Mouse (Mus musculus): ENCODE data around the gene Gpr6. TPM values are rescaled to one million over a fixed set of nuclear protein-coding genes. Genes with fewer than 3 reads are reported as not detected.

Gpr6 gene
- not detected in 2 replicates for polyA plus RNA-seq (2014; fragmentation: Nextera tagmentation; extraction: Ambion mirVana)

GRCm38 (mm10) chr10:41072116-41072515 lies at the start of gene Gpr6:
Gene Gpr6 (minus strand): TSS chr10:41072285.
- Histone ChIP-seq H3K9ac (ENCODE audit: low read length) (no peak within 1 kb of the TSS), H3K9me3 (ENCODE audit: control insufficient read depth, low read length) (no peaks in the 10 kb centered on the region), H3K4me1 (ENCODE audit: control insufficient read depth in 2 of 2, insufficient read depth in 2 of 2, low read length in 2 of 2) (peaks cover 2 to 5% of the 10 kb centered on the region in 2 experiments; a peak in 3 of 4 replicates), H3K36me3 (ENCODE audit: control insufficient read depth, insufficient read depth, low read length) (no peaks in the 10 kb centered on the region), H3K27ac (replicated peaks in 1 of 2; ENCODE audit: control insufficient read depth in 1 of 2, insufficient read depth in 1 of 2, low read depth in 2 of 2, low read length in 2 of 2) (no peak within 1 kb of the TSS), H3K4me2 (ENCODE audit: low read length) (peak within 1 kb of the TSS; percentile 48), H3K4me3 (ENCODE audit: control insufficient read depth in 1 of 2, insufficient read depth in 1 of 2, low read depth in 1 of 2, low read length in 2 of 2) (0 out of 4 replicates have a peak within 1 kb of the TSS, but pooled peaks of 1 of the 2 experiments have one; percentile 19), H3K27me3 (ENCODE audit: control insufficient read depth, insufficient read depth, low read length) (peaks cover 46% of the 10 kb centered on the region)
- no peak for ATAC-seq (ENCODE audit: insufficient number of reproducible peaks, insufficient read depth, low FRiP score, low read depth)
- 1% methylated on average over 23 of the region's 23 CpGs for WGBS

GRCm38 (mm10) chr10:41100060-41100459 lies 28.0 kb upstream of the Gpr6 start:
- Histone ChIP-seq H3K9ac (ENCODE audit: low read length) (no peak overlapping the region), H3K9me3 (ENCODE audit: control insufficient read depth, low read length) (no peaks in the 10 kb centered on the region), H3K27ac (replicated peaks in 1 of 2; ENCODE audit: control insufficient read depth in 1 of 2, insufficient read depth in 1 of 2, low read depth in 2 of 2, low read length in 2 of 2) (no peak overlapping the region), H3K27me3 (ENCODE audit: control insufficient read depth, insufficient read depth, low read length) (no peaks in the 10 kb centered on the region), H3K4me1 (ENCODE audit: control insufficient read depth in 2 of 2, insufficient read depth in 2 of 2, low read length in 2 of 2) (no peaks in the 10 kb centered on the region), H3K4me3 (ENCODE audit: control insufficient read depth in 1 of 2, insufficient read depth in 1 of 2, low read depth in 1 of 2, low read length in 2 of 2) (no peak overlapping the region), H3K4me2 (ENCODE audit: low read length) (no peak overlapping the region), H3K36me3 (ENCODE audit: control insufficient read depth, insufficient read depth, low read length) (no peaks in the 10 kb centered on the region)
- 75% methylated on average over 2 of the region's 2 CpGs for WGBS
- no peak for ATAC-seq (ENCODE audit: insufficient number of reproducible peaks, insufficient read depth, low FRiP score, low read depth)

GRCm38 (mm10) chr10:41098137-41098536 lies 26.1 kb upstream of the Gpr6 start:
- Histone ChIP-seq H3K27ac (replicated peaks in 1 of 2; ENCODE audit: control insufficient read depth in 1 of 2, insufficient read depth in 1 of 2, low read depth in 2 of 2, low read length in 2 of 2) (no peak overlapping the region), H3K9me3 (ENCODE audit: control insufficient read depth, low read length) (no peaks in the 10 kb centered on the region), H3K9ac (ENCODE audit: low read length) (no peak overlapping the region), H3K27me3 (ENCODE audit: control insufficient read depth, insufficient read depth, low read length) (no peaks in the 10 kb centered on the region), H3K36me3 (ENCODE audit: control insufficient read depth, insufficient read depth, low read length) (no peaks in the 10 kb centered on the region), H3K4me2 (ENCODE audit: low read length) (no peak overlapping the region), H3K4me1 (ENCODE audit: control insufficient read depth in 2 of 2, insufficient read depth in 2 of 2, low read length in 2 of 2) (no peaks in the 10 kb centered on the region), H3K4me3 (ENCODE audit: control insufficient read depth in 1 of 2, insufficient read depth in 1 of 2, low read depth in 1 of 2, low read length in 2 of 2) (no peak overlapping the region)
- ATAC-seq (ENCODE audit: insufficient number of reproducible peaks, insufficient read depth, low FRiP score, low read depth) = no peak
- WGBS = 77% methylated on average over 6 of the region's 6 CpGs

GRCm38 (mm10) chr10:41088852-41089251 lies 16.8 kb upstream of the Gpr6 start:
- Histone ChIP-seq H3K4me2 (ENCODE audit: low read length) (no peak overlapping the region), H3K9me3 (ENCODE audit: control insufficient read depth, low read length) (no peaks in the 10 kb centered on the region), H3K9ac (ENCODE audit: low read length) (no peak overlapping the region), H3K27me3 (ENCODE audit: control insufficient read depth, insufficient read depth, low read length) (no peaks in the 10 kb centered on the region), H3K4me3 (ENCODE audit: control insufficient read depth in 1 of 2, insufficient read depth in 1 of 2, low read depth in 1 of 2, low read length in 2 of 2) (no peak overlapping the region), H3K27ac (replicated peaks in 1 of 2; ENCODE audit: control insufficient read depth in 1 of 2, insufficient read depth in 1 of 2, low read depth in 2 of 2, low read length in 2 of 2) (no peak overlapping the region), H3K4me1 (ENCODE audit: control insufficient read depth in 2 of 2, insufficient read depth in 2 of 2, low read length in 2 of 2) (no peaks in the 10 kb centered on the region), H3K36me3 (ENCODE audit: control insufficient read depth, insufficient read depth, low read length) (no peaks in the 10 kb centered on the region)
- WGBS = 44% methylated on average over 7 of the region's 7 CpGs
- ATAC-seq (ENCODE audit: insufficient number of reproducible peaks, insufficient read depth, low FRiP score, low read depth) = no peak

GRCm38 (mm10) chr10:41071696-41072095 lies 389 bp downstream of the Gpr6 start:
- H3K4me2 ChIP-seq (ENCODE audit: low read length) = peak overlapping the region; percentile 48
- H3K4me3 ChIP-seq (ENCODE audit: control insufficient read depth in 1 of 2, insufficient read depth in 1 of 2, low read depth in 1 of 2, low read length in 2 of 2) = no peak overlapping the region
- no peaks in the 10 kb centered on the region for H3K36me3 ChIP-seq (ENCODE audit: control insufficient read depth, insufficient read depth, low read length)
- peaks cover 2 to 5% of the 10 kb centered on the region in 2 experiments; a peak in 3 of 4 replicates for H3K4me1 ChIP-seq (ENCODE audit: control insufficient read depth in 2 of 2, insufficient read depth in 2 of 2, low read length in 2 of 2)
- 3% methylated on average over 11 of the region's 11 CpGs for WGBS
- H3K9me3 ChIP-seq (ENCODE audit: control insufficient read depth, low read length) = no peaks in the 10 kb centered on the region
- no peak for ATAC-seq (ENCODE audit: insufficient number of reproducible peaks, insufficient read depth, low FRiP score, low read depth)
- H3K27me3 ChIP-seq (ENCODE audit: control insufficient read depth, insufficient read depth, low read length) = peaks cover 46% of the 10 kb centered on the region
- H3K9ac ChIP-seq (ENCODE audit: low read length) = no peak overlapping the region
- no peak overlapping the region for H3K27ac ChIP-seq (replicated peaks in 1 of 2; ENCODE audit: control insufficient read depth in 1 of 2, insufficient read depth in 1 of 2, low read depth in 2 of 2, low read length in 2 of 2)

- Histone ChIP-seq H3K27ac (replicated peaks in 1 of 2; ENCODE audit: control insufficient read depth in 1 of 2, insufficient read depth in 1 of 2, low read depth in 2 of 2, low read length in 2 of 2) (no peak overlapping the region), H3K4me3 (ENCODE audit: control insufficient read depth in 1 of 2, insufficient read depth in 1 of 2, low read depth in 1 of 2, low read length in 2 of 2) (0 out of 4 replicates have a peak overlapping the region, but pooled peaks of 1 of the 2 experiments have one; percentile 19), H3K9ac (ENCODE audit: low read length) (no peak overlapping the region), H3K36me3 (ENCODE audit: control insufficient read depth, insufficient read depth, low read length) (no peaks in the 10 kb centered on the region), H3K4me1 (ENCODE audit: control insufficient read depth in 2 of 2, insufficient read depth in 2 of 2, low read length in 2 of 2) (peaks cover 2 to 5% of the 10 kb centered on the region in 2 experiments; a peak in 3 of 4 replicates), H3K27me3 (ENCODE audit: control insufficient read depth, insufficient read depth, low read length) (peaks cover 46% of the 10 kb centered on the region), H3K9me3 (ENCODE audit: control insufficient read depth, low read length) (no peaks in the 10 kb centered on the region), H3K4me2 (ENCODE audit: low read length) (peak overlapping the region; percentile 48)
- ATAC-seq (ENCODE audit: insufficient number of reproducible peaks, insufficient read depth, low FRiP score, low read depth) = no peak
- WGBS = 4% methylated on average over 68 of the region's 68 CpGs
Observed at GRCm38 (mm10) chr10:41070693-41071651, 1.1 kb downstream of the Gpr6 start.

- ATAC-seq (ENCODE audit: insufficient number of reproducible peaks, insufficient read depth, low FRiP score, low read depth) = no peak
- no peaks in the 10 kb centered on the region for H3K9me3 ChIP-seq (ENCODE audit: control insufficient read depth, low read length)
- H3K9ac ChIP-seq (ENCODE audit: low read length) = no peak overlapping the region
- no peak overlapping the region for H3K4me3 ChIP-seq (ENCODE audit: control insufficient read depth in 1 of 2, insufficient read depth in 1 of 2, low read depth in 1 of 2, low read length in 2 of 2)
- no peaks in the 10 kb centered on the region for H3K27me3 ChIP-seq (ENCODE audit: control insufficient read depth, insufficient read depth, low read length)
- no peak overlapping the region for H3K4me2 ChIP-seq (ENCODE audit: low read length)
- no peaks in the 10 kb centered on the region for H3K36me3 ChIP-seq (ENCODE audit: control insufficient read depth, insufficient read depth, low read length)
- 62% methylated on average over 4 of the region's 4 CpGs for WGBS
- no peaks in the 10 kb centered on the region for H3K4me1 ChIP-seq (ENCODE audit: control insufficient read depth in 2 of 2, insufficient read depth in 2 of 2, low read length in 2 of 2)
- H3K27ac ChIP-seq (replicated peaks in 1 of 2; ENCODE audit: control insufficient read depth in 1 of 2, insufficient read depth in 1 of 2, low read depth in 2 of 2, low read length in 2 of 2) = no peak overlapping the region
Observed at GRCm38 (mm10) chr10:41060250-41060831, 11.7 kb downstream of the Gpr6 start.

Measured in heart, embryonic 14.5 days (tissue).